Mouse (Mus musculus) olfactory bulb, adult 2 months (tissue): ENCODE measurements around the gene Gm26661.

Experiments used
- CTCF ChIP-seq: fragments of 200-500 bp; IDR thresholded peaks from 2 replicates; pipeline ENCODE4 v1.5.1; 2012; ENCODE audit warnings: low read depth, mild to moderate bottlenecking, low read length, moderate library complexity; ENCODE audit not compliant: insufficient read depth
- POLR2A ChIP-seq: fragments of 200-500 bp; IDR thresholded peaks from 2 replicates; pipeline ENCODE4 v1.6.1; 2012; ENCODE audit warnings: mild to moderate bottlenecking, low read depth, low read length, moderate library complexity; ENCODE audit not compliant: insufficient read depth

DNA sequence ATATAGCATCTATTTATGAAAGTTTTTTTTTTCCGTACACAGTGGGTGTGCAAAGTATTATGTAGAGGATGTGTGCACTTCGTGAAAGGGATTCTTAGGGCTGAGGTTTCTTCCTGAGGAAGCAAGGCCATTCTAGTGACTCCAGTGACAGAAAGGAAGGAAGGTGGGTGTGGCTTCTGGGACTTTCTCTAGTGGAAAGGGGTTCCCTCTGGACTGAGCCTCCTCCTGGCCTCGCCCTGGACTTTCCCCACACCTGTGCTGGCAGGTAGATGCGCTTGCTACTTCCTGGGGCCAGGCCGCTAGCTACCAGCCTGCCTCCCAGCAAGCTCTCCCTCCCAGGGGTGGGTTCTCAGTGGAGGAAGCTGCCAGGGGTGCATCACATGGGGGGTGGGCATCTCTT lies 28.1 kb downstream of the Gm26661 start:
- TF ChIP-seq POLR2A (no peak), CTCF (no peak)
